Mouse (Mus musculus): ENCODE results near the gene Gm43951. TPM values are rescaled to one million over a fixed set of nuclear protein-coding genes. Genes with fewer than 3 reads are reported as not detected.
A peak's percentile ranks its signal among the peaks of the same experiment; 100 is the strongest.

The Gm43951 gene
- 0.09 and 0.23 TPM in 2 replicates for polyA plus RNA-seq (2014; fragmentation: Nextera tagmentation; extraction: Ambion mirVana)

DNA sequence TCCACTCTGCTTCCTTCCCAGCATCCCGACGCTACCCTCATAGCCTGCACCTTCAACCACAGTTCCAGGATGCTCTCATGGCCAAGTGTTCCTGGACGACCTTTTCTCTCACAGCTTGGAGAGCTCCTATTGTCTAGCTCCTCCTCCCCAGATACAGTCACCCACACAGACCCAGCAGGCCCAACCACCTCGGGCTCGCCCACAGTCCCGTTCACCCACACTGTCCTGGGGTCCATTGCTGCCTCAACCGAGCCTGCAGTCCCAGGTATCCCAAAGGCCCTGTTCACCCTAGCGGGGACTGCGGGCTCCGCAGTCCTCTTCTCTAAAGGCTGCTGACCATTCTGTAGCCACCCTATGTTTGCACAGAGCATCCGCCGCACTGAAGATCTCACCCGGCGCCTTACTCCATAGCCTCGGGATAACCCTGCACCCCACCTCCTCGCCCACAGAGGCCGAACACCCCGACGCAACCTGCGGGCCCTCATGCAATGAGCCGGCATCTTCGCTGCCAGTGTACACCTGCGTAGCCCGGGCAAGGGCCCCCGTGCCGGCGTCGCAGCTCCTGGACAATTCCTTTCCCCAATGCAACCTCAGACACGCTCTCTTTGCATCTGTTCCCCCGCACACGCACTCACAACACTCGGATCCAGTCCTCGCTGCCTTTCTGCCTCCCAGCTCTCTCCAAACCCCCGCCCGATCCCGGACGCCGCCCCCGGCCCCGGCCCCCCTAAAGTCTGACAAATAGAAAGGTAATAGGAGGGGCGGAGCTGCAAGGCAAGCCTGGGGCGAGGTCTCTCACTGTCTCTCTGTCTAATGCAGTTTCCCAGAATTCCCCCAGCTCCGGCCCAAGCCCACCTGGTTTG lies at the start of gene Gm43951:
Gene Gm43951, minus strand, starts transcription at position 500 of the 863 bp plus-strand sequence.
- DNase-seq (ENCODE audit: low spot score) (no peak), ATAC-seq (ENCODE audit: insufficient number of reproducible peaks, low FRiP score, low TSS enrichment, low read depth) (peak; percentile 58)
- WGBS = under 1% methylated on average over 43 of the region's 43 CpGs
- no peaks in the 10 kb centered on the region for H3K27me3 ChIP-seq (ENCODE audit: control insufficient read depth, insufficient read depth, low read length)
- H3K27ac ChIP-seq (replicated peaks; ENCODE audit: low read depth, low read length) = peak within 1 kb of the TSS; percentile 70
- H3K4me3 ChIP-seq (ENCODE audit: low read depth, low read length) = peak within 1 kb of the TSS; percentile 79
- peak within 1 kb of the TSS; percentile 84 for H3K9ac ChIP-seq (ENCODE audit: low read length)
- H3K36me3 ChIP-seq (ENCODE audit: control insufficient read depth, insufficient read depth, low read length) = peaks cover 5% of the 10 kb centered on the region; the same call in 1 of the 2 replicates
- peaks cover 6% of the 10 kb centered on the region for H3K4me1 ChIP-seq (ENCODE audit: control insufficient read depth, insufficient read depth, low read length)
- peak within 1 kb of the TSS; percentile 76 for H3K4me2 ChIP-seq (ENCODE audit: low read depth, severe bottlenecking)
- H3K9me3 ChIP-seq (ENCODE audit: control insufficient read depth, low read length) = no peaks in the 10 kb centered on the region

DNA sequence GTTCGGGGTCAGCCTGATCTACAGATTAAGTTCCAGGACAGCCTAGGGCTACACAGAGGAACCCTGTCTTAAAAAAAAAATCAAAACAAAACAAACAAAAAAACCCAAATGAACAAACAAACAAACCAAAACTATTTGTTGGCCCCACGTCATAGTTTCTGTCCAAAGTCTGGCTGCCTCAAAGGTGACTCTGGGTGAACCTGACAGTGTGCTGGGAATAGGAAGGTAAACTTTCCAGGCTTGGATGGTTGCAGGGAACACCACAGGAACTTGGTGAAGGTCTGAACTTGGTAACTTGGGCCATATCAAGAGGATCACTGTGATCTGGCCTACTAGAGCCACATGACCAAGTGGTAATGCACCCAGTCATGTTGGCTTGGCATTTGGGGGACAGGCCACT lies 49.8 kb upstream of the Gm43951 start:
- 79% methylated on average over 2 of the region's 2 CpGs for WGBS

DNA sequence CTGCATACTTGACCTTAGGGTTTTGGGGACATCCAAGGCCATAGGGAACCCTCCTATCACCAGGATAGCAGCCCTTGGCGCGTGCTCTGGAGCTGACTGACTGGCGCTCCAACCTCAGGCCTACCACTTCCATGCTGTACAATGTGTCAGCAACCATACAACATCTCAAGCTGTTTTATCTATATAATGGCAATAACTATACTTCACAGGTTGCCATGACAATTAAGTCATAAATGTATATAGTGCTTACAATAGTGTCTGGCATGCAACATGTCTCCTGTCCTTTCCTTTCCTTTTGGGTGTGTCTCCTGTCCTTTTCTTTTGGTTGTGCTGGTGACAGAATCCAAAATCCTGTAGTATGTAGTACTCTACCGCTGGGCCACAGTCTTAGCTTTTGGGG lies 49.0 kb upstream of the Gm43951 start:
- H3K27ac ChIP-seq (replicated peaks; ENCODE audit: low read depth, low read length) = no peak overlapping the region
- no peak for ATAC-seq (ENCODE audit: insufficient number of reproducible peaks, low FRiP score, low TSS enrichment, low read depth)
- H3K36me3 ChIP-seq (ENCODE audit: control insufficient read depth, insufficient read depth, low read length) = no peaks in the 10 kb centered on the region
- H3K9me3 ChIP-seq (ENCODE audit: control insufficient read depth, low read length) = no peaks in the 10 kb centered on the region
- DNase-seq (ENCODE audit: low spot score) = no peak
- H3K27me3 ChIP-seq (ENCODE audit: control insufficient read depth, insufficient read depth, low read length) = no peaks in the 10 kb centered on the region
- no peak overlapping the region for H3K4me3 ChIP-seq (ENCODE audit: low read depth, low read length)
- H3K4me1 ChIP-seq (ENCODE audit: control insufficient read depth, insufficient read depth, low read length) = no peaks in the 10 kb centered on the region
- WGBS = 93% methylated on average over 4 of the region's 4 CpGs
- no peak overlapping the region for H3K9ac ChIP-seq (ENCODE audit: low read length)
- no peak overlapping the region for H3K4me2 ChIP-seq (ENCODE audit: low read depth, severe bottlenecking)

More for the DNA sequence above, 49.8 kb upstream of the Gm43951 start:
- no peak overlapping the region for H3K4me2 ChIP-seq (ENCODE audit: low read depth, severe bottlenecking)
- H3K36me3 ChIP-seq (ENCODE audit: control insufficient read depth, insufficient read depth, low read length) = no peaks in the 10 kb centered on the region
- H3K4me1 ChIP-seq (ENCODE audit: control insufficient read depth, insufficient read depth, low read length) = no peaks in the 10 kb centered on the region
- no peak overlapping the region for H3K4me3 ChIP-seq (ENCODE audit: low read depth, low read length)
- H3K9ac ChIP-seq (ENCODE audit: low read length) = no peak overlapping the region
- H3K27ac ChIP-seq (replicated peaks; ENCODE audit: low read depth, low read length) = no peak overlapping the region
- H3K27me3 ChIP-seq (ENCODE audit: control insufficient read depth, insufficient read depth, low read length) = no peaks in the 10 kb centered on the region
- H3K9me3 ChIP-seq (ENCODE audit: control insufficient read depth, low read length) = no peaks in the 10 kb centered on the region
- no peak for DNase-seq (ENCODE audit: low spot score)
- no peak for ATAC-seq (ENCODE audit: insufficient number of reproducible peaks, low FRiP score, low TSS enrichment, low read depth)

DNA sequence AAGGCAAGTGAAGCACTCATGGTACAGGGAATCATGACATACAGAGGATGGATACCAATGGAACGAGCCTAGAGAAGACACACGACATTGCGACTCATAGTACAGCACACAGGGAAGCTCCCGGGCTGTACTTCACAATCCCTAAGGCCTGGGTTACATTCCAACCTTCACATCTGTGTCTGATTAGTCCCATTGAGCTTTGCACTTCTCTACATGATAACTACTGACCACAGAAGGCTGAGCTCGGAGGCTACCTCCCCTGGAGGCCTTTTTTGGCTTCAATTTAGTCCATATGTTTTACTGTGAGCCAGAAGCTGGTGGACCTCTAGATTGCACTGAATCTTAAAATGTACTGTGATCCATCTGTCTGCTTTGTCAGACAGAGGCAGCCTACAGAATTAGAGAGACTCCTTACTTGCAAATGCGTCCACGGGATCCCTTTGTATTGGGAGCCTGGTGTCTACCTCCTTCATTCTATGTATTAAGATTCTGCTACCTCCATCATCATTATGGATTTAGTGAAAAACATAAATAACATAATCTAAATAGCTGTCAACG lies 38.6 kb upstream of the Gm43951 start:
- Histone ChIP-seq H3K4me3 (ENCODE audit: low read depth, low read length) (no peak overlapping the region), H3K9me3 (ENCODE audit: control insufficient read depth, low read length) (no peaks in the 10 kb centered on the region), H3K27me3 (ENCODE audit: control insufficient read depth, insufficient read depth, low read length) (no peaks in the 10 kb centered on the region), H3K4me2 (ENCODE audit: low read depth, severe bottlenecking) (no peak overlapping the region), H3K27ac (replicated peaks; ENCODE audit: low read depth, low read length) (no peak overlapping the region), H3K9ac (ENCODE audit: low read length) (no peak overlapping the region), H3K4me1 (ENCODE audit: control insufficient read depth, insufficient read depth, low read length) (no peaks in the 10 kb centered on the region), H3K36me3 (ENCODE audit: control insufficient read depth, insufficient read depth, low read length) (no peaks in the 10 kb centered on the region)
- no peak for ATAC-seq (ENCODE audit: insufficient number of reproducible peaks, low FRiP score, low TSS enrichment, low read depth)
- no peak for DNase-seq (ENCODE audit: low spot score)
- WGBS = 55% methylated on average over 8 of the region's 8 CpGs

DNA sequence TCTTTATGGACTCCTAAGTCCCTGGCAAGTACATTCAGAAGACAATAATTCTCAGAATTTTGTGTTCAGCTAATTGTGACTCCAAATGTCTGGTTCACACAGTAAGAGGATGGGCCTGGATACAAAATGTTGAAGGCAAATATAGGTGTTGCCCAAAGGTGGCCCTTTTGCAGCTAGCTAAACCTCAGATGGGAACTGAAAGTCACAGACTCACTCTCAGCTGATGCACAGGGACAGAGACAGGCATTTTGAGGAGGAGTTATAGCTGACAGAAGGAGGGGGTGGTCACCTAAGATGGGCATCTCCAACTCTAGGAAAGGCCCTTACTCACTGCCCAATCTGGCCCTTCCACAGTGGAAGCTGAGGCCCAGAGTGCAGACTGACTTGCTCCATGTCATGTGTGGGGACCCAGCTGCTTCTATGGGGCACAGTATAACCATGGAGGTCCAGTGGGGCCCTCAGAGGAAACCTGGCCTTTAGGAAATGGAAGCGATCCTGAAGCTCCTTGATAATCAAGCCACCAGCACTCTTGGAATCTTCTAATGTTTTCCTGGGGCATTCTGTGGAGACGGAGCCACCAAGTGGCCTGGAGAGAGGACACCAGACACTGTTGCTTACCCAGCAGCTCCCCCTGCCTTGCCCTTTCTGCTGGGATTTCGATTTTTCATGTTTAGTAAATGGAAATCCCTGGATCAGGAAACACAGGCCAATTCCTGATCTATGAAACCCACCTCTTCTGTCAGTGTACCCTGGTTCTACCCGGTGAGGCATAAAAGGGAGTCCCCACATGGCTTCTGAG lies 33.6 kb upstream of the Gm43951 start:
- Histone ChIP-seq H3K27ac (replicated peaks; ENCODE audit: low read depth, low read length) (no peak overlapping the region), H3K9ac (ENCODE audit: low read length) (no peak overlapping the region), H3K36me3 (ENCODE audit: control insufficient read depth, insufficient read depth, low read length) (no peaks in the 10 kb centered on the region), H3K4me2 (ENCODE audit: low read depth, severe bottlenecking) (no peak overlapping the region), H3K4me1 (ENCODE audit: control insufficient read depth, insufficient read depth, low read length) (no peaks in the 10 kb centered on the region), H3K9me3 (ENCODE audit: control insufficient read depth, low read length) (no peaks in the 10 kb centered on the region), H3K4me3 (ENCODE audit: low read depth, low read length) (no peak overlapping the region), H3K27me3 (ENCODE audit: control insufficient read depth, insufficient read depth, low read length) (no peaks in the 10 kb centered on the region)
- ATAC-seq (ENCODE audit: insufficient number of reproducible peaks, low FRiP score, low TSS enrichment, low read depth) = no peak
- WGBS = 74% methylated on average over 4 of the region's 4 CpGs
- DNase-seq (ENCODE audit: low spot score) = no peak

DNA sequence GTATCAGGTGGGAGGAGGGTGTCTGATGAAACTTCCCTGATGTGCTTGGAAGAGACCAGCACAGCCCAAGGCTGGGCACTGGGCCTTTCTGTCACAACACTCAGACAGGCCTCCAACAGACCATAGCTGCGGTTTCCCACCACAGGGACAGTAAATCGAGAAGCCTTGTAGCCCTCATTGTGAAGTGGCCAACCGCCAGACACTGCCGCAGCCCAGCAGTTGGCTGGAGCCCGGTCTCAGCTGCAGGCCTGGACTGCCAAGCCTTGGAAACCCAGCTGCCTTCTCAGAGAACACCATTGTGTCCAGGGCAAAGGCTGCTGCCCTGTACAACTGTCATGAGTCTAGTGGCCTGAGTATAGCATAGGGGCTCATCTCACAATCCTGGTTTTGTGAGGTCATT lies 27.4 kb upstream of the Gm43951 start:
- H3K36me3 ChIP-seq (ENCODE audit: control insufficient read depth, insufficient read depth, low read length) = no peaks in the 10 kb centered on the region
- no peak overlapping the region for H3K4me2 ChIP-seq (ENCODE audit: low read depth, severe bottlenecking)
- no peaks in the 10 kb centered on the region for H3K4me1 ChIP-seq (ENCODE audit: control insufficient read depth, insufficient read depth, low read length)
- H3K27me3 ChIP-seq (ENCODE audit: control insufficient read depth, insufficient read depth, low read length) = no peaks in the 10 kb centered on the region
- H3K27ac ChIP-seq (replicated peaks; ENCODE audit: low read depth, low read length) = no peak overlapping the region
- H3K4me3 ChIP-seq (ENCODE audit: low read depth, low read length) = no peak overlapping the region
- 73% methylated on average over 5 of the region's 5 CpGs for WGBS
- H3K9me3 ChIP-seq (ENCODE audit: control insufficient read depth, low read length) = no peaks in the 10 kb centered on the region
- H3K9ac ChIP-seq (ENCODE audit: low read length) = no peak overlapping the region
- ATAC-seq (ENCODE audit: insufficient number of reproducible peaks, low FRiP score, low TSS enrichment, low read depth) (no peak), DNase-seq (ENCODE audit: low spot score) (no peak)

DNA sequence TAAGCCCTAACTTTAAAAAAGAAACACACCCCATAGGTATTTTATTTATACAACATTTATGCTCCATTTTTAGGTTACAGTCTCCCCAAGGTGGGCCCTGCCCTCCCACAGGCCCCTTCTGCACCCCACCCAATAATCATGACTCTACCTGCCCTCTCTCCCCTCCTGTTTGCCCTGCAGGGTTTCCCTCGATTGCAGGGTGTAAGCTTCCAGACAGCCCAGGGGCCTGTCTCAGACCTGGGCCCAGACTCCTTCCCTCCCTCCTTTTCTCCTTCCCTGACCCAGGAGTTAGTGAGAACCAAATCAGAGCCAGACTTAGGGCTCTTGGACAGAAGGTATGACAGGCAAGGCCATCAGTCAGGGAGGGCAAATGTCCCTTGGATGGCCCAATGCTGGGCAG lies 26.4 kb upstream of the Gm43951 start:
- H3K4me1 ChIP-seq (ENCODE audit: control insufficient read depth, insufficient read depth, low read length) = no peaks in the 10 kb centered on the region
- H3K27me3 ChIP-seq (ENCODE audit: control insufficient read depth, insufficient read depth, low read length) = no peaks in the 10 kb centered on the region
- no peak overlapping the region for H3K9ac ChIP-seq (ENCODE audit: low read length)
- DNase-seq (ENCODE audit: low spot score) (no peak), ATAC-seq (ENCODE audit: insufficient number of reproducible peaks, low FRiP score, low TSS enrichment, low read depth) (no peak)
- no peaks in the 10 kb centered on the region for H3K36me3 ChIP-seq (ENCODE audit: control insufficient read depth, insufficient read depth, low read length)
- H3K9me3 ChIP-seq (ENCODE audit: control insufficient read depth, low read length) = no peaks in the 10 kb centered on the region
- H3K27ac ChIP-seq (replicated peaks; ENCODE audit: low read depth, low read length) = no peak overlapping the region
- WGBS = 53% methylated on average over 1 of the region's 1 CpGs
- H3K4me3 ChIP-seq (ENCODE audit: low read depth, low read length) = no peak overlapping the region
- no peak overlapping the region for H3K4me2 ChIP-seq (ENCODE audit: low read depth, severe bottlenecking)

DNA sequence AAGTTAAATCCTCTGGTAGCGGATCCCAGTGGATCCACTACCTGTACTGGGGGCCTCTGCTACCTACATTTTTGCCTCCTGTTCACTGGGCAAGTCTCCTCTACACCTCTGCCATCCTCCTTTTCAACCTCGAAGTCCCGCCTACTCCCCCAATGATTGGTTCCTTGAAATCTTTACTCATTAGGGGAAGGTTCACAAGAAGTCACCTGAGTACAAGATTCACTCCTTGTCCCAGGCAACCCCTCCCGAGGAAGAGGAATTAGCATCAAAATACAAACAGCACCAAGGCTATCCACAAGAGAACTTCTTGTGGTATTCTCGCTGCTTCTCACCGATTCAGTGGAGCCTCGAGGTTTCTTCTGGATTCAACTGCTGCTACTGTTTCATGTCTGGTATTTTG lies 25.4 kb upstream of the Gm43951 start:
- H3K36me3 ChIP-seq (ENCODE audit: control insufficient read depth, insufficient read depth, low read length) = no peaks in the 10 kb centered on the region
- DNase-seq (ENCODE audit: low spot score) = no peak

More for the DNA sequence above, 25.4 kb upstream of the Gm43951 start:
- Histone ChIP-seq H3K4me3 (ENCODE audit: low read depth, low read length) (no peak overlapping the region), H3K9ac (ENCODE audit: low read length) (no peak overlapping the region), H3K4me1 (ENCODE audit: control insufficient read depth, insufficient read depth, low read length) (no peaks in the 10 kb centered on the region), H3K9me3 (ENCODE audit: control insufficient read depth, low read length) (no peaks in the 10 kb centered on the region), H3K27me3 (ENCODE audit: control insufficient read depth, insufficient read depth, low read length) (no peaks in the 10 kb centered on the region), H3K27ac (replicated peaks; ENCODE audit: low read depth, low read length) (no peak overlapping the region), H3K4me2 (ENCODE audit: low read depth, severe bottlenecking) (no peak overlapping the region)
- 82% methylated on average over 7 of the region's 7 CpGs for WGBS
- no peak for ATAC-seq (ENCODE audit: insufficient number of reproducible peaks, low FRiP score, low TSS enrichment, low read depth)

All from limb, embryonic 11.5 days (tissue).